Mouse (Mus musculus) forebrain, embryonic 12.5 days (tissue): ENCODE results near the gene Kcnh1. TPM values are rescaled to one million over a fixed set of nuclear protein-coding genes. Genes with fewer than 3 reads are reported as not detected.

ENCODE experiments used
- ATAC-seq: fragments of 200-750 bp; cut with Nextera tagmentation; 2 replicates; pipeline ENCODE4 v1.8.0; 2017; ENCODE audit warnings: moderate TSS enrichment; ENCODE audit not compliant: low FRiP score
- H3K27ac ChIP-seq: fragments of 300-500 bp; sonication (generic); 2 replicates; pipeline ENCODE4 v1.5.1; 2016; ENCODE audit warnings: mild to moderate bottlenecking
- H3K27me3 ChIP-seq: fragments of 300-500 bp; sonication (generic); 2 replicates; pipeline ENCODE4 v1.6.1; 2016; ENCODE audit warnings: mild to moderate bottlenecking
- H3K36me3 ChIP-seq: fragments of 300-500 bp; sonication (generic); replicated peaks from 2 replicates; pipeline ENCODE4 v1.6.1; 2016; ENCODE audit warnings: mild to moderate bottlenecking
- H3K4me1 ChIP-seq: fragments of 300-500 bp; sonication (generic); 2 replicates; pipeline ENCODE4 v1.6.1; 2016
- H3K4me2 ChIP-seq: fragments of 300-500 bp; sonication (generic); 2 replicates; pipeline ENCODE4 v1.6.1; 2016; ENCODE audit warnings: mild to moderate bottlenecking, moderate library complexity
- H3K4me3 ChIP-seq: fragments of 300-500 bp; sonication (generic); replicated peaks from 2 replicates; pipeline ENCODE4 v1.5.1; 2016; ENCODE audit warnings: mild to moderate bottlenecking
- H3K9ac ChIP-seq: fragments of 300-500 bp; sonication (generic); 2 replicates; pipeline ENCODE4 v1.6.1; 2016; ENCODE audit warnings: mild to moderate bottlenecking
- H3K9me3 ChIP-seq: fragments of 300-500 bp; sonication (generic); 2 replicates; pipeline ENCODE4 v1.6.1; 2016
- WGBS: fragments of 180-500 bp; shearing (Covaris S2); methylation state at CpG from one replicate; pipeline ENCODE4 v1.1.7; 2016; 5-methylcytosine and 5-hydroxymethylcytosine counted together
- polyA plus RNA-seq: library from polyadenylated mRNA; unstranded; fragments of >200 nt; fragmentation: Nextera tagmentation; extraction: Ambion mirVana; gene quantifications from 2 replicates; pipeline ENCODE4 v1.2.1, GENCODE M21; 2016

Gene Kcnh1
- polyA plus RNA-seq, 1 experiment from 2014 or later = 0.57 TPM

DNA sequence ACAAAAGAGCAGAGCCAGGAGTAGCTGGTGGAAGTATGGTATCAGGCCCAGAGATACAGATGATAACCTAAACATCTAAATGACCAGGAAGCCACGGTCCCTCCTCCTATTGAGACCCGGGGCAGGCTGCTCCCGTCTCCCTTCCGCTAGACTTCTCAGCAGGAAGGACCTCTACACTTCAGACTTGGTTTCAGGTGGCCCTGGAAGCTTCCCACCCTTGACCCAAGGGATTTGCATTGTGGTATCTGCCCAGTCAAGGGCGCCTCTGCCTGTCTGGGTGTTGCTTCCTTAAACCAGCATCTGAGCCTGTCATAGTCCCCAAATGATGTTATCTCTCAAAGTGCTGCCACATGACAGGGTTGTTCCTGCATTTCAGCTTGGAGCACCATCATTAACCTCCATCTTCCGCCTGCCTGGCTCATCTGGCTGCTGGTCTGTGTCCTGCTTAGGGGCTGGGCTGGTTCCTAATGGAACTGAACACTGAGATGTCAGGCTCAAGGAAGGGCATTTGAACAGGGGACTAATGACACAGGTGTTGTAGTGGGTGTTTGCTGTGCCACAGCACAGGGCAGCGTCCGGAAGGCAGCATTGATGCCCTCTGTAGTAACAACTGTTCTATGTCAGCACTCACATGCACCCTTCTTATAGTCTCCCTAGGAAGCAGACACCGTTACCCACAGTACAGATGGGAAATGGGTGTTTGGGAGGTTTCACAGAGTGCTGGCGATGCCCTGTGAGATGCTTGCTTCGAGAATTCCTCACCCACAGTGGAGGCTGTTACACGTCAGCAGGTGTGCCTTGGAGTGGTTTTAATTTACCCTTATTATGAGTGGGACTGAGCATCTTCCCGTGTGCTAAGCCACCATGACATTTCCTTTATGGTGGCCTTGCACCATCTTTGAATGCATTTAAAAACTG, 299.6 kb downstream of the Kcnh1 start:
- Histone ChIP-seq H3K9me3 (no peaks in the 10 kb centered on the region), H3K36me3 (no peaks in the 10 kb centered on the region), H3K4me1 (no peaks in the 10 kb centered on the region), H3K4me3 (no peak overlapping the region), H3K27ac (no peak overlapping the region), H3K27me3 (no peaks in the 10 kb centered on the region), H3K9ac (no peak overlapping the region), H3K4me2 (no peak overlapping the region)
- 84% methylated on average over 13 of the region's 13 CpGs for WGBS
- ATAC-seq = no peak

DNA sequence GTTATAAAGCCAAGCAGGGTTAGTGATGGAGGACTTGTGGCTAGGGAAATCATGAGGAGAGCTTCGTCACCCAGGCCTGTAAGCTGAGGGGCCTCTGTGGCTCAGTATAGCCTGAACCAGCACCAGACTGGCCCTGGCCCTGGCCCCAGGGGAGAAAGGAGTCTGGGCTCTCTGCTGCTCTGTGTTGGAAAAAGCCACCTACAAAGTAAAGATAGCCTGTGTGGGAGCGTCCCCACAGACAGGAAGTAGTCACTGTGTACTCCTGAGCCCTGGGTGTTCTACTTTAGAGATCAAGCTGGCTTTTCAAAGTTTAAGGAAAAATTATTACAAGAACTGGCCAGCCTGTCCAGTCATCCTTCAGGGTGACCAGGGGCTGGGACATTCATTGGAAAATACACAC, 306.9 kb downstream of the Kcnh1 start:
- WGBS = 96% methylated on average over 2 of the region's 2 CpGs

DNA sequence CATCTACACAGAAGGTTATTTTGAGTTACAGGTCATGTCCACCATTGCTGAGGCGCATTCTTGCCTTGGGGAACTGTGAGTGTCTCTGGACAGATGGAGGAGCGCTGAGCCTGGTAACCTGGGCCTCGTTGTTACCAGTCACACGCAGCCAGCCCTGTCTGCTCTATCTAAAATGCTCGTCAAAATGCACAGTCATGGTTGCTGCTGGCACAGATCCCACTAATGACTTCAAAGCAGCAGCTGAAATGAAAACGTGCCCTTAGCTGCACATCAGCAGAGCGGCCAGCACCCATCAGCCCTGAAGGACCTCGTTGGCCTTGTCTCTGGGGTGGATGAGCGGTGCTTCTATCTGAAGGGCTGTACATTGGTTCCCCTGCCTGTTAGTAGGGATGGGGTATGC, 311.4 kb downstream of the Kcnh1 start:
- H3K36me3 ChIP-seq = no peaks in the 10 kb centered on the region
- no peak overlapping the region for H3K4me3 ChIP-seq
- H3K4me2 ChIP-seq = no peak overlapping the region
- H3K27me3 ChIP-seq = no peaks in the 10 kb centered on the region
- no peak overlapping the region for H3K9ac ChIP-seq
- H3K9me3 ChIP-seq = no peaks in the 10 kb centered on the region
- no peaks in the 10 kb centered on the region for H3K4me1 ChIP-seq
- WGBS = 78% methylated on average over 9 of the region's 9 CpGs
- no peak for ATAC-seq
- no peak overlapping the region for H3K27ac ChIP-seq

More for the DNA sequence above, 306.9 kb downstream of the Kcnh1 start:
- Histone ChIP-seq H3K9ac (no peak overlapping the region), H3K27ac (no peak overlapping the region), H3K4me3 (no peak overlapping the region), H3K4me2 (no peak overlapping the region), H3K36me3 (no peaks in the 10 kb centered on the region), H3K27me3 (no peaks in the 10 kb centered on the region), H3K4me1 (no peaks in the 10 kb centered on the region), H3K9me3 (no peaks in the 10 kb centered on the region)
- ATAC-seq = no peak

DNA sequence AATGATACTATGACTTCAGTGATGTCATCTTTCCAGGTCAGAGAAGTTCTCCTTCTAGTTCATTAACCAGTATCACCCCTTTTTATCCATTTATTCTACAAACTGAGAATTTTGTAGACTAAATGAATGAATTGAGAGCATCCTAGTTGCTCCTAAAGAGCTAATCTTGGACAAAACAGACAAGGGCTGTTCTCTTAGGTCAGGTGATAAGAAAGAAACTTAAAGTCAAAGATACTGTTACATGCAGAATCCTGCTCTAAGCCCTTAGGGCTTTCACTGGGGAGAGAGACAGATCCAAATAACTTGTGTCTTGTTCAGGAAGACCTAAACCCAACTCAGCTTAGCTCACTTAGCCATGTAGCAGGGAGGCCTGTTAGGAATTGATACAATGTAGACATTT, 312.3 kb downstream of the Kcnh1 start:
- no peak overlapping the region for H3K4me3 ChIP-seq
- H3K9me3 ChIP-seq = no peaks in the 10 kb centered on the region
- H3K27me3 ChIP-seq = no peaks in the 10 kb centered on the region
- H3K9ac ChIP-seq = no peak overlapping the region
- no peak overlapping the region for H3K27ac ChIP-seq
- no peak for ATAC-seq
- H3K36me3 ChIP-seq = no peaks in the 10 kb centered on the region
- H3K4me1 ChIP-seq = no peaks in the 10 kb centered on the region
- no peak overlapping the region for H3K4me2 ChIP-seq

DNA sequence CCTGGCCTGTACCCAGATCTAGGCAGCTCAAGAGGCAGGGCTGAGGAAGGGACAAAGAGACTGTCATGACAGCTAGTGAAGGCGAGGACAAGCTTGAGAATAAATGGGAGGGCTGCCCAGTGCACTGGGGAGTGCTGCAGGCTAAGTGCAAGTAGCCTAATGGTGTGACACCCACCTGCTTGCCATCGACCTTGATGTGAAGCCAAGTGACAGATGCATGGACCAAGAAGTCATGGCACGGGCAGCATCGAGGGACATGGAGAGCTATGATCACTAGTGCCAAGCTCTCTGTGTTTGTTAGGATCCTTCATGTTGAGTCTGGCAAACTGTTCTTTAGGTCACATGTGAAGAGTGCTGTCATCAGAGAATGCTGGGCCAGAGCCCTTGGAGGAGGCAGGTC, 313.1 kb downstream of the Kcnh1 start:
- 91% methylated on average over 4 of the region's 4 CpGs for WGBS

DNA sequence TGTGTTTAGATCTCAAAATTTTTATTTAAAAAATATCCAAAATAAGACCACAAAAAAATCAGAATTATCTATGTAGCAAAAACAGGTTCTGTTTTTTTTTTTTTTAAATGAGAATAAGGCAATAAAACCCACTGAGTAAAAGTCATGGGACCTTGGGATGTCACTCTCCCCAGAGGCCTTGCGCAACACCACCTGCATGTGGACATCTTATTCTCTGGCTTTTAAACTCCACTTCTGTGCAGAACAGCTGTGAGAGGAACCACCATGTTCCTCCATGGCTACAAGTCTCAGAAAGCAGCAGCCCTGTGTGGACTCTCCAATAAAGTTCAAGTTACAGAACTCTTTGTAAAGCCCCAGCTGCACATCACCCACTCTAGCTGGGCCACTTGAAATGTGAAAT, 322.2 kb downstream of the Kcnh1 start:
- Histone ChIP-seq H3K4me1 (no peaks in the 10 kb centered on the region), H3K27ac (no peak overlapping the region), H3K4me3 (no peak overlapping the region), H3K9ac (no peak overlapping the region), H3K36me3 (no peaks in the 10 kb centered on the region), H3K9me3 (no peaks in the 10 kb centered on the region), H3K4me2 (no peak overlapping the region), H3K27me3 (no peaks in the 10 kb centered on the region)
- WGBS = 100% methylated on average over 1 of the region's 1 CpGs
- no peak for ATAC-seq

More for the DNA sequence above, 313.1 kb downstream of the Kcnh1 start:
- Histone ChIP-seq H3K9ac (no peak overlapping the region), H3K4me1 (no peaks in the 10 kb centered on the region), H3K36me3 (no peaks in the 10 kb centered on the region), H3K4me3 (no peak overlapping the region), H3K27me3 (no peaks in the 10 kb centered on the region), H3K9me3 (no peaks in the 10 kb centered on the region), H3K4me2 (no peak overlapping the region), H3K27ac (no peak overlapping the region)
- ATAC-seq = no peak

DNA sequence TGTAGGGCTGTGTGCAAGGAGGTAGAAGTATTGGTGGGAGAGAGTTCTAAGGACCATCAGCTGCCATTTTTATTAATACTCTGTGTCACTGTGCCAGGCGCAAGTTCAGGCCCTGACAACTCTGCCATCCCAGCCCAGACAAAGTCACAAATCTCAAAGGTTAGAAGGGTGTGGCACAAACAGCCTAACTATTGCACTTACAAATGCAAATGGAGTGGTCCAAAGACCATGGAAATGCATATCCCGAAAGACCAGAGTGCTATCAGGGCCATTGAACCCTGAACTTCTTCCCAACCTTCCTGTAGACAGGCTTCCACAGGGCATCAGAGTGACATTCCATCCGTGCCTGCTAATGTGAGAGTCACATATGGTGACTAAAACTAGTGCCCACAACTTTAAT, 324.8 kb downstream of the Kcnh1 start:
- no peaks in the 10 kb centered on the region for H3K9me3 ChIP-seq
- no peak overlapping the region for H3K4me2 ChIP-seq
- WGBS = 78% methylated on average over 3 of the region's 3 CpGs
- H3K27ac ChIP-seq = no peak overlapping the region
- H3K36me3 ChIP-seq = no peaks in the 10 kb centered on the region
- ATAC-seq = no peak
- H3K4me3 ChIP-seq = no peak overlapping the region
- H3K9ac ChIP-seq = no peak overlapping the region
- peaks cover 2% of the 10 kb centered on the region; the same call in 1 of the 2 replicates for H3K4me1 ChIP-seq
- no peaks in the 10 kb centered on the region for H3K27me3 ChIP-seq

DNA sequence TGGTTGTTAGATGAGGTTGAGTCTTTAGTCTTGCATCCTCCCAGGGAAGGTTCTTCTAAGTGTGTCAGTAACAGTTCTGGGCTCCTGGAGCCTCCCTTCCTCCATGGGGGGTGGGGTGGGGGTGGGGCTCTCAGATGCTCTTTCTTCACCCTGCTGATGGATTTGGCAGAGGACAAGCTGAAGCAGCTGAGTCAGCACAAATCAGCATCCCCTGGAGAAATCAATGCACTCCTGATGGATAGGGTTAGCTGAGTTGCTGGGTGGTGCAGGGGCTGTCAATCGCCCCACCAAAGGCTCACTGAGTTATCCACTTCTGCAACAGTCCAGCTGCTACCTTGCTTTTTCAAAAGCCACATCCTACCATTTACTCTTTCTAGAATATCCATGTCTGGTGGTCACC, 329.1 kb downstream of the Kcnh1 start:
- Histone ChIP-seq H3K9me3 (no peaks in the 10 kb centered on the region), H3K27me3 (0 out of 2 replicates have a peak, but pooled peaks cover 4% of the 10 kb centered on the region), H3K4me2 (no peak overlapping the region), H3K9ac (no peak overlapping the region), H3K36me3 (no peaks in the 10 kb centered on the region), H3K27ac (no peak overlapping the region), H3K4me3 (no peak overlapping the region), H3K4me1 (peaks cover 27% of the 10 kb centered on the region)
- WGBS = 93% methylated on average over 1 of the region's 1 CpGs
- no peak for ATAC-seq

DNA sequence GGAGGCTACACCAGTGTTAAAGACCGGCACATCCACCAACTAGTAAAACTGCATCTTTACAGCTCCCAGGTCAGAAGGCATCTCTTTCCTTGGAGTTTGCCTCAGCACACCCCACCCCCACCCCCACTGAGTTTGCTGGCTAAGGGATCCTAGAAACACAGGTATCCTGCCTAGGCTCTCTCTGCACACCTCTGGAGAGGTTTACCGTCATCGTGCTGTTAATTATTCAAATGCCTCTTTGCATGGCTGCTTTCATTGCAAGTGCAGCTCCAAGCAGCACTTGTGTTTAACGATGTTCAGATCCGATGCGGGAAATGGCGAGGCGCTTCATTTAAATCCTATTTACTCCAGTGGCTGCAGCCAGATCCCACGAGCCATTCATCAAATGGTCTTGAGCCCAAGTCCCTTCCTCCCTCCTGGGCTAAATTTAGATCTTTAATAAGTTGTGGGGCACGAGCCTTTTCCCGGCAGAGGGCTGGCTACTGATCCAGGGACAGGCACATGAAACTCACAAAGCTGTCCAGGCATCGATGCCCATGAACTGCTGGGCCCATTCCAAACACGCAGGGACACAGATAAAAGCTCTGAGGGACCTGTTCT, 330.4 kb downstream of the Kcnh1 start:
- Histone ChIP-seq H3K27me3 (0 out of 2 replicates have a peak, but pooled peaks cover 4% of the 10 kb centered on the region), H3K9ac (no peak overlapping the region), H3K9me3 (no peaks in the 10 kb centered on the region), H3K27ac (no peak overlapping the region), H3K4me2 (no peak overlapping the region), H3K36me3 (no peaks in the 10 kb centered on the region), H3K4me1 (peaks cover 32% of the 10 kb centered on the region), H3K4me3 (no peak overlapping the region)
- ATAC-seq = no peak
- whole genome bisulfite sequencing = 25% methylated on average over 13 of the region's 13 CpGs

DNA sequence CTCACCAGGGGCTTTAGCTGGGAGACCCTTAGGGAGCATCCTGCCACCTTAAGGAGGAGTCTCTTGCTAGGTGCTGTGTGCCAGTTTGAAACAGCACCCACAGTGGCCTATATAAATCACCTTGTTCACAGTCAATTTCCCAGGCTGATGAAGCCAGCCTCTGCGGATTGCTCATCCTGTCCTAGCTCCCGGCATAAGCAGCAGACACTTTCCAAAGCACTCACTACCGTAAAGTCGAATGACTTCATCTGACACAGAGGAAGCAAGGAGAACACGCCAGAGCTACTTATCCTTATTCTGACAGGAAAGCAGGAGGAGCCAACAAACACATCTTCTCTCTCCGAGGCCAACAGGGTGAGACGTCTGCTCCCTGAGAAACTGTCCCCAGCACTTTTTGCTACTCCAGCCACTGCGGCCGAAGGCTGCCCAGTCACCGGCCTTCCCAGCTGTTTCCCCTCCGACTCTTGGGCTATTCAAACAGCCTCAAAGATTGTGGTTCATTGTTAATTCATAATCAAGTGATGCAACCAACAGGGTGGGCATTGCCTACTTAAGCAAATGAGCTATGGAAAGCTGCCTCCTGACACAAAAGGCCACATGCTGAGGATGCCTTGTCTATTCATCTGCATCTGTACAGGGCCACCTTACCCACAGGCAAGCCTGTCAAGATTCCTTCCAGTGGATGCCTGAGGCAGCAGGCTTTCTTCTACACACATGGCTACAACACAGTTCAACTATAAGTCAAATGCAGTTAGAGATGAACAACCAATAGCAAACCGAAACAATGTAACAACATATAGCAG, 332.0 kb downstream of the Kcnh1 start:
- H3K27me3 ChIP-seq = 0 out of 2 replicates have a peak, but pooled peaks cover 4% of the 10 kb centered on the region
- no peak for ATAC-seq
- H3K4me3 ChIP-seq = no peak overlapping the region
- no peak overlapping the region for H3K9ac ChIP-seq
- H3K36me3 ChIP-seq = no peaks in the 10 kb centered on the region
- 32% methylated on average over 12 of the region's 12 CpGs for WGBS
- H3K9me3 ChIP-seq = no peaks in the 10 kb centered on the region
- no peak overlapping the region for H3K27ac ChIP-seq
- no peak overlapping the region for H3K4me2 ChIP-seq
- H3K4me1 ChIP-seq = peaks cover 32% of the 10 kb centered on the region

DNA sequence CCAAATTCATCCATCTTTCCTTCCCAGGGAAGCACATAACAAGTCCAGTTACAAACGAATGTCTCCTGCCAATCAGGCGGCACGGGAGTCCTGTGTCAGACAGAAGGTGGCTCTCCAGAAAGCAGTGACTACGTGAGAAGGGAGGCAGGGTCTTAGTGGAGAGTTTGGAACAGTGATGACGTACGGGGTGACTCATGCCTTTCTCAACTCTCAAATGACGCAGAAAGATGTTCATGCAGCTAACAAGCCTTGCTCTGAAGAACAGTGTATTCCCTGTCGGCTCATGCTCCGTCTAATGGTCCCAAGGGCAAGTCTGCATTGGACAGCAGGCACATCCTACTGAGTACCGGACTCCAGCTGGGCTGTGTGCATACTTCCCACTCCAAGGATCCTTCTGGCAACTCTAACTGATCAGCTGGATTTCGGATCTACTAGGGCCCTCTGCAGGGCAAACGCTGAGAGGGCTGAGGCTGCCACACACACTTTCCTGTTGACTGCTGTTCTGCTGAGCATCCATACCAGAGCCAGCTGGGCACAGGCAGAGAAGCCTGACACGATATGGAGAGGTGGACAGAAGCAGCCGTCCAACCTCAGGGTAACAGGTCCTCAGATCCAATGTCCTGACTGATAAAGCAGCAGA, 335.3 kb downstream of the Kcnh1 start:
- no peaks in the 10 kb centered on the region for H3K9me3 ChIP-seq
- no peak overlapping the region for H3K9ac ChIP-seq
- H3K4me1 ChIP-seq = peaks cover 27% of the 10 kb centered on the region
- no peak overlapping the region for H3K4me3 ChIP-seq
- no peak overlapping the region for H3K27ac ChIP-seq
- no peak overlapping the region for H3K4me2 ChIP-seq
- H3K27me3 ChIP-seq = 0 out of 2 replicates have a peak, but pooled peaks cover 4% of the 10 kb centered on the region
- WGBS = 75% methylated on average over 14 of the region's 14 CpGs
- H3K36me3 ChIP-seq = no peaks in the 10 kb centered on the region
- ATAC-seq = no peak
